Mouse (Mus musculus): ENCODE measurements around the gene Slc25a1. TPM values are rescaled to one million over a fixed set of nuclear protein-coding genes. Genes with fewer than 3 reads are reported as not detected.
"Not testable (repeated sequence)": the region's sequence is repeated elsewhere in the genome, so short reads cannot be mapped to it uniquely, and the experiment has no call there.

Gene Slc25a1
- 396 and 555 TPM in 2 replicates for polyA plus RNA-seq (2012; ENCODE audit: insufficient read depth, low replicate concordance)

DNA sequence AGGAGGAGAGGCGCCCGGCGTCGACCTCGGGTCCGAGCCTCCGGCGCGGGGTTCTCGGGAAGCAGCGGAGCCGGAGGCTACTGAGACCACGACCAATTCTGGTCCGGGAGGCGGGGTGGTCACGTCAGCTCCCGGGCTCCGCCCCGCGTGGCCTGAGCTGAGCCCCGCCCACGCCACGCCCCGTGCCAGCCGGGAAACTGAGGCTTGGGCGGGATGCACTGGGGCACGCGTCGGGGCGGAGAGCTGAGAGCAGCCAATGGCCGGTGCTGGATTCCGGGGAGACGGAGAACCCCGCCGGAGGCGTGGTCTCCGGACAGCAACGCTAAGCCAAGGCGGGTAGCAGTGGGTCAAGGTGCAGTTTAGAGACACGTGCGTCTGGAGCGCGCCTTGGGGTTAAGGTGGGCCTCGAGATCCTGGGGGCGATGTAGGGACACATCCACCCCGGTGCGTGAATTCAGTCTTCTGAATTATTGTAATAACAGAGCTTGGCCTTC, at the start of gene Slc25a1:
Slc25a1 (minus strand) TSS at position 133 of the 494 bp plus-strand sequence.
- Histone ChIP-seq H3K4me1 (peaks cover 80% of the 10 kb centered on the region), H3K9me3 (no peaks in the 10 kb centered on the region), H3K36me3 (replicated peaks; ENCODE audit: low read length) (peaks cover 38% of the 10 kb centered on the region)

DNA sequence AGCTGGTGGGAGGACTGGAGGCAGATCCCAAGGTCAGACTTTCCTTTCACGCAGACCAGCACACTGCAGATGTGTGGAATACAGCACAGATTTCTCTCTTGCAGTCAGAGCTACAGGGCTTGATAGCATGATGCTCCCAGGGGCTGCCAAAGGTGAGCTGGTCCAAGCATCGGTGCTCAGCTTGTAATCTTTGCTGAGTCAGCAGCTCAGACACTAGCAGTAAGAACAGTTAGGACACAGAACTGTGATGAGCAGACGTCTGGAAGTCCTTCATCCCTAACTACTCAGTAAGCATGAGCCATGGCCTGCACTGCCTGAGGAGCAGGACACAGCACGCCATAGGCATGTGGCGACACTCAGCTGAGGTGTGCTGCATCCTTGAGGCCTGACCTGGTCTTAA, 43.8 kb upstream of the Slc25a1 start:
- Histone ChIP-seq H3K27me3 (replicated peaks) (peaks cover 12% of the 10 kb centered on the region), H3K9me3 (peaks cover 5% of the 10 kb centered on the region; the same call in 1 of the 2 replicates), H3K4me3 (replicated peaks) (peak overlapping the region; percentile 24), H3K4me1 (peaks cover 12% of the 10 kb centered on the region), H3K36me3 (replicated peaks; ENCODE audit: low read length) (no peaks in the 10 kb centered on the region)
- TF ChIP-seq GATA1 (IDR thresholded peaks at IDR 0.05; ENCODE audit: borderline replicate concordance, low read length) = no peak
- TF ChIP-seq FLI1 (IDR thresholded peaks at IDR 0.05; ENCODE audit: low read length) = no peak

More for the DNA sequence above, at the start of gene Slc25a1:
- Histone ChIP-seq H3K27me3 (replicated peaks) (no peaks in the 10 kb centered on the region), H3K4me3 (replicated peaks) (peak within 1 kb of the TSS; percentile 96)
- no peak for TF ChIP-seq GATA1 (IDR thresholded peaks at IDR 0.05; ENCODE audit: borderline replicate concordance, low read length)
- TF ChIP-seq FLI1 (IDR thresholded peaks at IDR 0.05; ENCODE audit: low read length) = no peak

DNA sequence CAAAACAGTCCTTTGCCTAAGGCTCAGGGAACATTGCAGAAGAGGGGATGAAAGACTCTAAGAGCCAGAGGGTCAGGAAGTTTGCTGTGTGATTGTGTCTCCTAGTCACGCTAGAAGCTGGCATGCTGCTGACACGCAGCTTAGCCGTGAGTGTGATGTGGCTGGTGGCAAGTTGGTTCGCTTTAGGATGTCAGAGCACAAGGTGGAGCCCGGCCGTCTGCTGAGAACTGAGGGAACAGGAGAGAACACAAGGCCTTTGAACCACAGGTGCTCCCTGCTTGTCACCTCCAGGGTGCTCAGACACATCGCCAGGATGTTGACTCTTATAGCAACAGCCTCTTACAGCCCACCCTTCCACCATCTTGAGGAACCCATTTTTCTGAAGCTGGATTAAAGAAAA, 34.1 kb upstream of the Slc25a1 start:
- Histone ChIP-seq H3K4me1 (no peaks in the 10 kb centered on the region), H3K4me3 (replicated peaks) (no peak overlapping the region), H3K9me3 (peaks cover 9% of the 10 kb centered on the region), H3K36me3 (replicated peaks; ENCODE audit: low read length) (no peaks in the 10 kb centered on the region), H3K27me3 (replicated peaks) (peaks cover 4% of the 10 kb centered on the region)
- TF ChIP-seq GATA1 (IDR thresholded peaks at IDR 0.05; ENCODE audit: borderline replicate concordance, low read length) (no peak), FLI1 (IDR thresholded peaks at IDR 0.05; ENCODE audit: low read length) (no peak)

DNA sequence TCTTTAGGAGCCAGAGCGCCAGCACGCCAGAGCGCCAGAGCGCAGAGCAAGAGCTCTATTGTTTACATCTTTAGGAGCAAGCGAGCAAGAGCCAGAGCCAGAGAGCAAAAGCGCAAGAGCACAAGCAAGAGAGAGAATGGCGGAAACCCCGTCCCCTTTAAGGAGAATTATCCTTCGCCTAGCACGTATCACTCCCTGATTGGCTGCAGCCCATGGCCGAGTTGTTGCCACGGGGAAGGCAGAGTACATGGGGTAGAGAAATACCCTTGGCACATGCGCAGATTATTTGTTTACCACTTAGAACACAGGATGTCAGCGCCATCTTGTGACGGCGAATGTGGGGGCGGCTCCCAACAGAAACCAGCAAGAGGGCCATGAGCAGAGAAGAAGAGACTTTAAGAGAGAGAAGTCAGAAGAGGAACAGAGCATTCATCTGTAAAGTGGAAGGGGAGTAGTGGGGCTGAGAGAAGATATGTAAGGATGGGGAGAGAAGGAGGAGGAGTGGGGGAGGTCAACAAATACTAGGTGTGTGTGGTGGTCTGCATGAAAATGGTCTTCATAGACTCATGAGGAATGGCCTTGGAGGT, 28.1 kb upstream of the Slc25a1 start:
- not testable (repeated sequence) for H3K36me3 ChIP-seq (replicated peaks; ENCODE audit: low read length); H3K4me3 ChIP-seq (replicated peaks); H3K27me3 ChIP-seq (replicated peaks); H3K4me1 ChIP-seq
- peaks cover 21% of the 10 kb centered on the region for H3K9me3 ChIP-seq

DNA sequence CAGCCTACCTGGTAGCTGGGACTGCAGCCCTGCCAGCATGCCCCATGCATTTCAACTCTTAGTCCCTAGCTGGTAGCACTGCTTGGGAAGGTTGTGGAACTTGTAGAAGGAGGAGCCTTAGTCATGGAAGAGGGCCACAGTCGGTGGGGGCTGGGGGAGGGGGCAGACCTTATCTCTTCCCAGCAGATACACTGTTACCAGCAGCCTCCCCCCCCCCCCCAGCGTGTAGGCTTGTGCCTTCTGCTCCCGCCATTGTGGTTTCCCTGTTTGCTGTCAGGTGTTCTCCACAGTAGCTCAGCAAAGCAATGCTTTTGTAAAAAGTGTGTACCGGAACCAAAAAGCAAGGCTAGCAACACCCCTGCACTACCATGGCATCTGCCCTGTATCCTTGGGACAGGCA, 23.6 kb upstream of the Slc25a1 start:
- no peak for TF ChIP-seq FLI1 (IDR thresholded peaks at IDR 0.05; ENCODE audit: low read length)
- TF ChIP-seq GATA1 (IDR thresholded peaks at IDR 0.05; ENCODE audit: borderline replicate concordance, low read length) = no peak
- Histone ChIP-seq H3K36me3 (replicated peaks; ENCODE audit: low read length) (no peaks in the 10 kb centered on the region), H3K27me3 (replicated peaks) (peaks cover 9% of the 10 kb centered on the region), H3K9me3 (peaks cover 11% of the 10 kb centered on the region), H3K4me1 (peaks cover 12% of the 10 kb centered on the region), H3K4me3 (replicated peaks) (no peak overlapping the region)

DNA sequence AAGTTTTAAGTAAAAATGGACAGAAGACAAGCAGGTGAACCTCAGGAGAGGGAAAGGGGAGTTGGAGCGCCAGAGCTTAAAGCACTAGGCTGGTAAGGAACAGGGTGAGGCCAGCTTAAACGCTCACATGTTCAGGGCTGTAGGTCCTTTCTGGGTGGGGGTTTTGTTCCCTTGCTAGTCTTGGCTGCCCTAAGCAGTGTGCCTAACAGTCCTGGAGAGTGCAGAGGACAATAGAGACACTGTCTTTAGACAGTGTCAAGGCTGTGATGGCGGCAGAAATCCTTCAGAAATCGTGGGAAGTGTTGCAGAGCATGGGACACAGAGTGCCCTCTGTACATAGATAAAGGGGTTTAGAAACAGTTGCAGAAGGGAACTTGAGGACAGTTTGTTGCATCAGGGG, 22.0 kb upstream of the Slc25a1 start:
- H3K27me3 ChIP-seq (replicated peaks) = peaks cover 17% of the 10 kb centered on the region
- H3K36me3 ChIP-seq (replicated peaks; ENCODE audit: low read length) = no peaks in the 10 kb centered on the region
- TF ChIP-seq FLI1 (IDR thresholded peaks at IDR 0.05; ENCODE audit: low read length) (no peak), GATA1 (IDR thresholded peaks at IDR 0.05; ENCODE audit: borderline replicate concordance, low read length) (no peak)
- peaks cover 8% of the 10 kb centered on the region for H3K9me3 ChIP-seq
- no peak overlapping the region for H3K4me3 ChIP-seq (replicated peaks)
- H3K4me1 ChIP-seq = peaks cover 17% of the 10 kb centered on the region

DNA sequence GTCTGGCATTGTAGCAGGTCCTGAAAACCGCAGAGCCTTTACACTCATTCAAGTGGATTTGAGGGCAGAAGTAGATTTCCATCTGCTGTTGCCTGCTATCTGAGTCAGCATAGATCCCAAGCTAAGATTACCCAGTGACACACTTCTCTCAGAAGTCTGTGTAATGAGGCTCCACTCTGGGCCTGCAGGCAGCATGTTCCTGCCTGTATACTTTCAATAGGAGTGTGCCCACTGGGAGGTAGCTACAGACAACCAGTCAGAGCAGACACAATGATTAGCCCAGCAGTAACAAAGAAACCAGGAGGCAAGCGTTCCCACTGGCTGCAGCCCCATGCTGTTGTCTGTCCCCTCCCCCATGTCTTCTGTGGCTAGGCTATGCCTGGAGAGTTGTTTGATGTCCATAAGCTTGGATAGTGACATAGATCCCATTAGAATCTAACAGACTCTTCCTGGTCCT, 21.4 kb upstream of the Slc25a1 start:
- no peak for TF ChIP-seq GATA1 (IDR thresholded peaks at IDR 0.05; ENCODE audit: borderline replicate concordance, low read length)
- TF ChIP-seq FLI1 (IDR thresholded peaks at IDR 0.05; ENCODE audit: low read length) = no peak

DNA sequence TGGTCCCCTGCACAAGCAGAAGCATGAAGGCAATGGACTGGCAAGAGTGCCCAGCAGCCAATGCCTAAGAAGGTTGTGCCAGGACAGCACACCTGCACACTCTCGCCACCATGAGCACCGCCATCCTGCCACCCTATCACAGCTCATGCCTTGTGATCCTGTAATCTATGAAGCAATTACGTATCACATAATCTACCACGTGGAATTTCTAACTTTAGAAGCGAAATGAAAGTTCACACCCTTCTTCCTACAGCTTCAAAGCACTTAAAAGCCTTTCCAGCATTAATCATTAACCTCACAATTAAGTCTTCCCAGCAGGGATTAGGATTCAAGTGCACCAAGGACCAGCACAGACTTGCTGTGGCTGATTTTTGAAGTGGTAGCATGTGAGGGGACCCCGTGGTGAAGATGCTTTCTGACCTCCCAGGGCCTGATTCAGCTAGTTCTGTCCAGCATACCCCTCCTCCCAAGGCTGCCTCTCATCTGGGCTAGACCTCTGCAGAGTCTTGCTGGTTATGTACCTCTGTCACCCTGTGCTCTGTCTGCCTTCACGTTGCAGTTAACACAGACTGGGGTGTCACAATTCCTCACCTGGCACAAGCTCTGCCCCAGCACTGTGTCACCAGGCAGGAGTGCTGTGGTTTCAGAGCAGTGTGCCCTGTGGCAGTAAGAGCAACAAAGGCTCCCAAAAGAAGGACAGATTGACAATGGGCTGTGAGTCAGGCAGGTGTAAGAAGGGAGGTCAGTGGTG, 17.2 kb upstream of the Slc25a1 start:
- Histone ChIP-seq H3K4me1 (peaks cover 14% of the 10 kb centered on the region), H3K36me3 (replicated peaks; ENCODE audit: low read length) (no peaks in the 10 kb centered on the region), H3K27me3 (replicated peaks) (peaks cover 20% of the 10 kb centered on the region), H3K9me3 (0 out of 2 replicates have a peak, but pooled peaks cover 2% of the 10 kb centered on the region), H3K4me3 (replicated peaks) (peak overlapping the region; percentile 71)
- TF ChIP-seq FLI1 (IDR thresholded peaks at IDR 0.05; ENCODE audit: low read length) (no peak), GATA1 (IDR thresholded peaks at IDR 0.05; ENCODE audit: borderline replicate concordance, low read length) (no peak)

More for the DNA sequence above, 21.4 kb upstream of the Slc25a1 start:
- Histone ChIP-seq H3K9me3 (peaks cover 8% of the 10 kb centered on the region), H3K36me3 (replicated peaks; ENCODE audit: low read length) (no peaks in the 10 kb centered on the region), H3K4me1 (peaks cover 20% of the 10 kb centered on the region), H3K4me3 (replicated peaks) (no peak overlapping the region), H3K27me3 (replicated peaks) (peaks cover 20% of the 10 kb centered on the region)

DNA sequence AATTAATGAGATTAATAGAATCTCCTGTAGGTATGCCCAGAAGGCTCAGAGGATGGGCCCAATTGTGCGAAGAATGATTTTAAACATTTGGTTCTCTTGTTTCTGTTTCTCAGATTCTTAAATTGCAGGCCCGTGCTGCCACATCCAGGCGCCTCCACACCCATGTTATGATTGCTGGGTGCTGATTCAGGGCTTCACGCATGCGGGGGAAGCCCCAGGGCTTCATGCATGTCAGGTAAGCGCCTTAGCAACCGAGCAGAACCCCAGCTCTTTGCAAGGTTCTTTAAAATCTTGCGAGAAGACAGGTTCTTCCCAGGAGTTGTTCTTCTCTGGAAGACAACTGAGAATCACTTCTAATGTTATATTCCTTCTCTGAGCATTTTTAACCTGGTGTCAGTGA, 15.4 kb upstream of the Slc25a1 start:
- H3K27me3 ChIP-seq (replicated peaks) = peaks cover 17% of the 10 kb centered on the region
- H3K9me3 ChIP-seq = 0 out of 2 replicates have a peak, but pooled peaks cover 2% of the 10 kb centered on the region
- no peak overlapping the region for H3K4me3 ChIP-seq (replicated peaks)
- TF ChIP-seq GATA1 (IDR thresholded peaks at IDR 0.05; ENCODE audit: borderline replicate concordance, low read length) = no peak
- no peak for TF ChIP-seq FLI1 (IDR thresholded peaks at IDR 0.05; ENCODE audit: low read length)
- no peaks in the 10 kb centered on the region for H3K36me3 ChIP-seq (replicated peaks; ENCODE audit: low read length)
- H3K4me1 ChIP-seq = peaks cover 20% of the 10 kb centered on the region

DNA sequence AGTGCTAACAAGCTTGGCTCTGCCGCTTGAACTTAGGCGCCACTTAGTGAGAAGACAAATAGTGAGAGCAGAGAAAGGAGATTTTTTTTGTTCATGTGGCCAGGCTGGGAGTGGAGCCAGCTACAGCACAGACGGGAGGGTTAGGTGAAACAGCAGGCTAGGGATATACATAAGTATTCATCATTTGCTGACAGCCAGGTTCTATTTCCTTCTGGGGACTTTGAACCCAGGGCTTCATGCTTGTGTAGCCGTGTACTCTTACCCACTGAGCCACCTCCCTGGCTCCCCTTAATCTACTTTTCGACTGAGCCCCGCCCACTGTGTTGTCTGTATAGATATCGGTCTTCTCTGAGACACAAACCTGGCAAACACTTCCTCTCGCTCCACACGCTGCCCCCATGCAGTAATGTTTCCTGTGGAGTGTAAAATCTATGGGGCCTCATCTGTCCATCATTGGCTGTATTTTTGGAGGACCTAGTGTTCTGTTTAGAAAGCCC, 11.3 kb upstream of the Slc25a1 start:
- H3K27me3 ChIP-seq (replicated peaks) = no peaks in the 10 kb centered on the region
- H3K9me3 ChIP-seq = no peaks in the 10 kb centered on the region
- H3K4me1 ChIP-seq = peaks cover 54% of the 10 kb centered on the region
- peak overlapping the region; percentile 28 for H3K4me3 ChIP-seq (replicated peaks)
- no peak for TF ChIP-seq FLI1 (IDR thresholded peaks at IDR 0.05; ENCODE audit: low read length)
- TF ChIP-seq GATA1 (IDR thresholded peaks at IDR 0.05; ENCODE audit: borderline replicate concordance, low read length) = no peak
- H3K36me3 ChIP-seq (replicated peaks; ENCODE audit: low read length) = no peaks in the 10 kb centered on the region
